Mouse (Mus musculus) embryonic facial prominence, embryonic 11.5 days (tissue): ENCODE measurements around the gene BC052040. TPM values are rescaled to one million over a fixed set of nuclear protein-coding genes. Genes with fewer than 3 reads are reported as not detected.

ENCODE experiments used
- ATAC-seq: fragments of 200-750 bp; cut with Nextera tagmentation; replicated peaks from 2 replicates; pipeline ENCODE4 v1.8.0; 2017; ENCODE audit warnings: low read depth; ENCODE audit not compliant: insufficient number of reproducible peaks, low FRiP score, low TSS enrichment
- DNase-seq: peaks from one replicate; pipeline ENCODE4 v3.0.0-alpha.2; 2015; ENCODE audit warnings: low spot score
- H3K27ac ChIP-seq: fragments of 300-500 bp; sonication (generic); replicated peaks from 2 replicates; pipeline ENCODE4 v1.5.1; 2014; ENCODE audit warnings: mild to moderate bottlenecking, low read depth, low read length, control low read depth
- H3K27me3 ChIP-seq: fragments of 300-500 bp; sonication (generic); 2 replicates; pipeline ENCODE4 v1.6.1; 2014; ENCODE audit warnings: mild to moderate bottlenecking, low read length, moderate library complexity, mixed read lengths; ENCODE audit not compliant: control insufficient read depth, insufficient read depth
- H3K36me3 ChIP-seq: fragments of 300-500 bp; sonication (generic); replicated peaks from 2 replicates; pipeline ENCODE4 v1.6.1; 2014; ENCODE audit warnings: low read depth, mild to moderate bottlenecking, low read length, moderate library complexity, mixed read lengths; ENCODE audit not compliant: control insufficient read depth, insufficient read depth
- H3K4me1 ChIP-seq: fragments of 300-500 bp; sonication (generic); 2 replicates; pipeline ENCODE4 v1.6.1; 2014; ENCODE audit warnings: low read length, mixed read lengths; ENCODE audit not compliant: control insufficient read depth, insufficient read depth
- H3K4me2 ChIP-seq: fragments of 300-500 bp; sonication (generic); 2 replicates; pipeline ENCODE4 v1.6.1; 2014; ENCODE audit warnings: low read depth, mild to moderate bottlenecking, control low read depth, low read length, moderate library complexity
- H3K4me3 ChIP-seq: fragments of 300-500 bp; sonication (generic); 2 replicates; pipeline ENCODE4 v1.5.1; 2014; ENCODE audit warnings: low read depth, low read length, control low read depth
- H3K9ac ChIP-seq: fragments of 300-500 bp; sonication (generic); replicated peaks from 2 replicates; pipeline ENCODE4 v1.6.1; 2014; ENCODE audit warnings: mild to moderate bottlenecking, control low read depth, low read length
- H3K9me3 ChIP-seq: fragments of 300-500 bp; sonication (generic); replicated peaks from 2 replicates; pipeline ENCODE4 v1.6.1; 2016; ENCODE audit warnings: mild to moderate bottlenecking, low read length, inconsistent platforms, mixed read lengths; ENCODE audit not compliant: control insufficient read depth
- WGBS: fragments of 180-500 bp; shearing (Covaris S2); extraction: QIAGEN DNeasy Blood & Tissue Kit; methylation state at CpG from one replicate; pipeline ENCODE4 v1.1.7; 2014; 5-methylcytosine and 5-hydroxymethylcytosine counted together
- polyA plus RNA-seq: library from polyadenylated mRNA; unstranded; fragments of >200 nt; fragmentation: Nextera tagmentation; extraction: Ambion mirVana; gene quantifications from 2 replicates; pipeline ENCODE4 v1.2.1, GENCODE M21; 2014

Gene BC052040
- polyA plus RNA-seq, 1 experiment from 2014 or later, result 21.1 TPM

DNA sequence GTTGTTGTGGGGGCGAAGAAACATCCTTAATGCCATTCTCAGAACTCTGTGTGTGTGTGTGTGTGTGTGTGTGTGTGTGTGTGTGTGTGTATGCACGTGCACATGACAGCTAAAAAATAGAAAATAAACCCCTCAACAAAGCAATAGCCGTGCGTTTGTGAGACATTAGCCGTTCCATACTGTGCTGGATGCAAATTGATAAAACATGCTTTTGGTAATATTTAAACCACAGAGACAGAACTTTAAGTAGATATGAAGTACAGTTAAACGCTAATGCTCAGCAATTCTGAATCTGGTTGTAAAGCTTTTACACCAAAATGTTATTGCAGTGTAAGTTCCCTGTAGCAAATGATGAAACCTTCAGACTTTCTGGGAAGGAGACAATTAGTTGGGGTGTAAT is 22.6 kb downstream of the BC052040 start:
- Histone ChIP-seq H3K4me1 (no peaks in the 10 kb centered on the region), H3K9me3 (no peaks in the 10 kb centered on the region), H3K27me3 (no peaks in the 10 kb centered on the region), H3K36me3 (no peaks in the 10 kb centered on the region), H3K9ac (no peak overlapping the region), H3K27ac (no peak overlapping the region), H3K4me3 (no peak overlapping the region), H3K4me2 (no peak overlapping the region)
- 87% methylated on average over 6 of the region's 6 CpGs for WGBS
- DNase-seq (no peak), ATAC-seq (no peak)

DNA sequence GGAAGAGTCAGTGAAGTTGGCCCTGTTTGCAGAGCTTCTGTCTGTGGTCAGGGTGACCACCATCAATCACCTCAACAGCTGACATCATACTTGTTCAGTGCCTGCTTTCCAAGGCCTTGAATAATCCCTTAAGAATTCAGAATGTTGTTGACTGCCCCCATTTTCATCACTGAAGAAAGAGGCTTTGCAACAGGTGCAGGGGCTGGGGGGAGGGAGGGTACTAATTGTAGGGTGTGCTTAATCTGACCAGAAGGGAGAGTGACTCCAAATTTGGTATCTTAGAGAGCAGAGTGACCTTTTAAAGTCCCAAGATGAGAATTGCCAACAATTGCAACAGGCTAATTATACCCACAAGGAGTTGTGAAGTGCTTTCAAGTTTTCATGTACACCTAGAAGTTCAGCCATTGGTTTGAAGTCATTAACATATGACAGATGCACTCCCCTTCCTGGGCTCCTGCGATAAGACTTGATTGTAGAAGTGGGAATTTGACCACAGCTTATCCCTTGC is 24.4 kb downstream of the BC052040 start:
- H3K4me1 ChIP-seq, result no peaks in the 10 kb centered on the region
- no peaks in the 10 kb centered on the region for H3K27me3 ChIP-seq
- no peak overlapping the region for H3K4me3 ChIP-seq
- H3K9me3 ChIP-seq, result no peaks in the 10 kb centered on the region
- H3K4me2 ChIP-seq, result no peak overlapping the region
- H3K36me3 ChIP-seq, result no peaks in the 10 kb centered on the region
- DNase-seq, result no peak
- no peak overlapping the region for H3K27ac ChIP-seq
- WGBS, result 50% methylated on average over 1 of the region's 1 CpGs
- ATAC-seq, result no peak
- H3K9ac ChIP-seq, result no peak overlapping the region

DNA sequence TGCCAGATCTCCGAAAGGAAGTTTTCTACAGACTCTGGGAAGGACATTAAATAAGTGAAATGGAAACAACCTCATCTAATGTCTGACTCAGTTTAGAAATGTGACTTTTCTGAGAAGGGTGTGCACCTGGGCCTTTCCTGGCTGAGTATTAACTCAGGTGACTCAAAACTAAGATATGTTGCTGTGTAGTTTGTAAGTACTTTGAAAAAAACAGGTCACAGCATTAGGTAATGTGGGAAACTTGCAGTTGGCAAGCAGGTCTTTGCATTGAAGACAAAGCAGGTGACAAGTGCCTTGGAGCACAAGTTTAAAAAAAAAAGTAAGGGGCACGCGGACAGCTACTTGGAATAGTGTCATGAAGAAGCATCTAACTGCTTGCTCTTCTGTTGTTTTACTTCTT is 27.5 kb downstream of the BC052040 start:
- no peak overlapping the region for H3K27ac ChIP-seq
- H3K4me3 ChIP-seq, result no peak overlapping the region
- no peaks in the 10 kb centered on the region for H3K9me3 ChIP-seq
- ATAC-seq (no peak), DNase-seq (no peak)
- H3K4me1 ChIP-seq, result no peaks in the 10 kb centered on the region
- H3K27me3 ChIP-seq, result no peaks in the 10 kb centered on the region
- 96% methylated on average over 3 of the region's 3 CpGs for WGBS
- H3K4me2 ChIP-seq, result no peak overlapping the region
- no peaks in the 10 kb centered on the region for H3K36me3 ChIP-seq
- no peak overlapping the region for H3K9ac ChIP-seq

DNA sequence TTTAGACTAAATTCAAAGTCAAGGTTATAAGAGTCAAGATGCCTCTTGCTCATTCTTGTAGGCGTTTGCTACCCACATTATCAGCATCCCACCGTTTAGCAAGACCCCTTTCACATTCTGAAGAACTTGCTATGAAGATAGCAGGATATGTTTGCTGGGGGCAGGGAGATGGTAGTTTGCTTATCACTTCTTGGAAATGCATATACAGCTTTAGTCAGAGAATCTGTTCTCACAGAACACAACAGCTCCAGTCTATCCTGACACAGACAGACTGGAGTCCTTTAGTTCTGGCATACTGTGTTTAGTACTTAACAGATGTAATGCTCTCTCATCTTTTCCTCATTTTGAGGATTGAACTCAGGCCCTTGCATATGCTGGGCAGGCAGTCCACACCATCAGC is 28.6 kb downstream of the BC052040 start:
- no peaks in the 10 kb centered on the region for H3K27me3 ChIP-seq

DNA sequence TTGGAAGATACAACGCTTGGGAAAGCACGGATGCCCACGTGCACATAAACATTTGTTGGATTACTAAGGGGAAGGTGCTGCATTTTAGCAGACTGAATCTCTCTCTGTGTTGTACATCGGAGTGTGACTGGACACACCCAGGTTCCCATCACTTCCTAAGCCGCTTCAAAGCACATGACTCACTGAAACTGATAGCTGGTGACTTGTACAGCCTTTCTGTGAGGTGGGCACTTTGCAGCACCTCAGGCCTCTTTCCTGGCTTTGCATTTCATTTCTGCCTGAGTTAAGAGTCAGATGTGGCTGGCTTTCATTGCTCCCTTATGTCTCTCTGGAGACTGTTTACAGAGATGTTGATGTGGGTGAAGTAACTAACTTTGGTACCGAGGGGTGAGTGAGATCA is 29.0 kb downstream of the BC052040 start:
- Histone ChIP-seq H3K36me3 (no peaks in the 10 kb centered on the region), H3K4me2 (no peak overlapping the region), H3K9me3 (no peaks in the 10 kb centered on the region), H3K4me3 (no peak overlapping the region), H3K27me3 (no peaks in the 10 kb centered on the region), H3K9ac (no peak overlapping the region), H3K4me1 (no peaks in the 10 kb centered on the region), H3K27ac (no peak overlapping the region)
- DNase-seq, result no peak
- WGBS, result 93% methylated on average over 6 of the region's 6 CpGs
- no peak for ATAC-seq

More for the DNA sequence above, 28.6 kb downstream of the BC052040 start:
- Histone ChIP-seq H3K27ac (no peak overlapping the region), H3K4me2 (no peak overlapping the region), H3K9ac (no peak overlapping the region), H3K4me1 (no peaks in the 10 kb centered on the region), H3K36me3 (no peaks in the 10 kb centered on the region), H3K4me3 (no peak overlapping the region), H3K9me3 (no peaks in the 10 kb centered on the region)
- WGBS, result 88% methylated on average over 2 of the region's 2 CpGs
- ATAC-seq (no peak), DNase-seq (no peak)

DNA sequence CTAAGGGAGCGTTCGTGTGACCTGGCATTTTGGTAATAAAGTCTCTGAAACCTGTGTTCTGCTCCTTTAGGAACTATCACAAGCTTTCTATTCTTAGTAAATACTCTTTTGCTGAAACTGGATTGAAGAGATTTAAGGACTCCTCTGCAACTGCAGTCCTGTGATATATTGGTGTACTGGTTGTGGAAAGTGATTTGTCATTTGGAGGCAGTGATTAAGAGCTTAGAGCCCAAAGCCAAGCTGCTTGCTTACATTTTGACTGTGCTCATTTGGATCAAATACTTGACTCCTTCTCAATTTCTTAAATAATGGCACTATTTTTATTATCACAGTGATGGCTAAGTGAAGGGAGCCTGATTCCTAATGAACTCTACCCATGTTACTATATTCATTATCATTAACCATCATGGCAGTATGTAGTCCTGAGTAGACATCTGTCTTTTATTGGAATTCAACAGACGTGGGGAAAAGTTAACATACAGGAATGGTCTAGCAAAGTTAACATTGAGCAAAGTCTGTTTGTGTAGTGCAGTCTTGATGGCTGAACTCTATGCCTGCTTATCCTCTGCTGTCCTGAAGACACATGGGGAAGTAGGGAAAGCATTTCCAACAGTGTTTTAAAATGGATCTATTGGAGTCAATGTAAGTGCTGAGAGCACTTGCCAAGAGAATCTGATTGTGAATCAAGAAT is 32.5 kb downstream of the BC052040 start:
- no peak for DNase-seq
- no peaks in the 10 kb centered on the region for H3K4me1 ChIP-seq
- H3K27me3 ChIP-seq, result no peaks in the 10 kb centered on the region
- no peaks in the 10 kb centered on the region for H3K9me3 ChIP-seq
- no peak overlapping the region for H3K4me2 ChIP-seq
- no peak overlapping the region for H3K9ac ChIP-seq
- WGBS, result 85% methylated on average over 3 of the region's 3 CpGs
- no peak overlapping the region for H3K27ac ChIP-seq
- H3K4me3 ChIP-seq, result no peak overlapping the region
- H3K36me3 ChIP-seq, result no peaks in the 10 kb centered on the region
- no peak for ATAC-seq

DNA sequence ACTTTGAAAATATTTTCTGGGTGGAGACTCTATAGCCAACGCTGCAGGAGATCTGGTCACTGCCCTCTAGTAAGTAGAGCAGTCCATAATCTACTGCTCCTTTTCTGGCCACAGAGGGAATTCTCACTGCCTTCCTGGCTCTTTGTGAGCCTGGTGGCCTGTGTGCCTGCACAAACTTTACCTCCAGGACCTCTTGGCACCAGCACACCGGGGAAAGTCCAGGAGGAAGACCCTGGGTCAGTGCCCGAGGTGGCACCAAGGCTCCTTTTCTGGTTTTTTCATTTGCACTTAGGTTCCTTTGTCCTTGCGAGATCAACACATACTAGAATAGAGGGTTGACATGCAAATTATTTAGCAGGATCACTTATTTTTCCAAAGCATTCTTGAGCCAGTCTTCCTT is 47.0 kb downstream of the BC052040 start:
- no peak overlapping the region for H3K4me3 ChIP-seq
- no peaks in the 10 kb centered on the region for H3K9me3 ChIP-seq
- no peak for ATAC-seq
- H3K27ac ChIP-seq, result no peak overlapping the region
- no peak overlapping the region for H3K4me2 ChIP-seq
- no peaks in the 10 kb centered on the region for H3K27me3 ChIP-seq
- 89% methylated on average over 4 of the region's 4 CpGs for WGBS
- DNase-seq, result no peak
- H3K9ac ChIP-seq, result no peak overlapping the region
- no peaks in the 10 kb centered on the region for H3K4me1 ChIP-seq
- no peaks in the 10 kb centered on the region for H3K36me3 ChIP-seq

DNA sequence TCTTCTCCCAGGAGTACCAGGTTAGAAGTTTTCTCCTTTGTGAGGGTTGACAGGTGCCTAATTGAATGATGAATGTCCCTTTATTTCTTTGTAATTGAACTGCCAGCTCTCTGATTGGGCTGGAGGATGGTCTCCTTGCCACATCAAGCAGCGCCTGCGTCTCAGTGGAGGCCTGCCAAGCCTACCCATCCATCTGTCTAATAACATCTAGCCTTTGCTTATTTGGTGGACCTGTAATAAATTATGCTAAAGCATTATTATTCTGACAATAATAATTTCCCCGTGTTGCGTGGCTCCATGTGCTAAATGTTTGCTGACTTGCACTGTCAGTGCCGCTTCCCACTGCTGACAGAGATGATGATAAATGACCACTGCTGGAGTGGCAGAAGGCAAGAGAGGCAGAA is 49.5 kb downstream of the BC052040 start:
- no peak overlapping the region for H3K27ac ChIP-seq
- peak; percentile 8 for DNase-seq
- H3K4me1 ChIP-seq, result no peaks in the 10 kb centered on the region
- H3K4me3 ChIP-seq, result no peak overlapping the region
- ATAC-seq, result no peak
- 76% methylated on average over 5 of the region's 5 CpGs for WGBS
- H3K9me3 ChIP-seq, result no peaks in the 10 kb centered on the region
- no peak overlapping the region for H3K9ac ChIP-seq
- no peaks in the 10 kb centered on the region for H3K36me3 ChIP-seq
- H3K4me2 ChIP-seq, result no peak overlapping the region
- H3K27me3 ChIP-seq, result no peaks in the 10 kb centered on the region
